Mouse (Mus musculus): ENCODE data around the gene Tgfbrap1.
"Not testable (repeated sequence)": the region's sequence is repeated elsewhere in the genome, so short reads cannot be mapped to it uniquely, and the experiment has no call there.

Tgfbrap1 gene

GRCm38 (mm10) chr1:43098031-43098984 lies at the start of gene Tgfbrap1, which contains the start of gene AI597479:
Tgfbrap1 (minus strand) TSS chr1:43098637.
AI597479 (plus strand) TSS chr1:43098710.
- peak; percentile 68 for DNase-seq (ENCODE audit: extremely low read depth, low read depth)

DNA sequence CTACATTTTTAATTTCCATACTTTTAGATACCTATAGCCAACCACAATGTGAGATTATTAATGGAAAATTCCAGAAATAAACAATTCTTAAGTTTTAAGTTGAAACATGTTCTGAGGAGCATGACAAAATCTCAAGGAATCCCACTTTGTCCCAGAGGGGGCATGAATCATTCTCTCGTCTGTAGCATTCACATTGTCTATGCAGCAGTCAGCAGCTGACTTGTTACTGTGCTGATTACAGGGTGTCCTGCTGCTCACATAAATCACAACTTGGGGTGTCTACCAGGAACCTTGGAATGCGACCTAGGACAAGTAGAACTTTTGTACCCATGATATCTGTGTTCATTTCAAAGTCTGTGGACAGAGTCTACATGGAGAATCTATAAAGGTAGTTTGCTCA lies 49.0 kb upstream of the Tgfbrap1 start:
- no peak for DNase-seq (ENCODE audit: extremely low read depth, low read depth)

- no peak for DNase-seq (ENCODE audit: extremely low read depth, low read depth)
Observed at GRCm38 (mm10) chr1:43145388-43145787, 47.0 kb upstream of the Tgfbrap1 start.

DNA sequence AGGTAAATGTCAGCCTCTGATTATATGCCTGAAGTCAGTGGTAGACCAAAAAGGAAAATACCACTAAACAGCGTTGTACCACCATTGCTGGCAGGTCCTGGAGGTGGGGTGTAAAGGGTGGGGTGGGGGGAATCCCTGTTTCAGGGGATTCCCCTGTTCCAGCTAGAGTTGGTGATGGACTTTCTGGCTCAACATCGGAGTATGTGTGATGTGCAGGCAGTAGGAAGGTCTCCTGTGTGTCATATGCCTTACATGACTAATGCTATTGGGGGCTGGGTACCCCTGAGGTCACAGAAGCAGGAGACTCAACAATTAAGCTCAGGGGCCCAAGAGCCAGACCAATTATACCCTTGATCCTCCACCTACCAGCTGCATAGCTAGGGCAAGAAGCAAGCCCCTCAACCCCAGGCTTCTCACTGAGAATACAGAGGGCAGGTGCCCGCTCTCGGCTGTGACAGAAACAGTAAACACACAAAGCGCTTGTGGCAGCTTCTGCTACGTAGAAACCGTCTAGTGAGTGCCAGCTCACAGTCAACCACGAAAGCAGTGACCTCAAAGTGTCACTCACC lies 46.0 kb upstream of the Tgfbrap1 start:
- DNase-seq (ENCODE audit: extremely low read depth, low read depth), result no peak

DNA sequence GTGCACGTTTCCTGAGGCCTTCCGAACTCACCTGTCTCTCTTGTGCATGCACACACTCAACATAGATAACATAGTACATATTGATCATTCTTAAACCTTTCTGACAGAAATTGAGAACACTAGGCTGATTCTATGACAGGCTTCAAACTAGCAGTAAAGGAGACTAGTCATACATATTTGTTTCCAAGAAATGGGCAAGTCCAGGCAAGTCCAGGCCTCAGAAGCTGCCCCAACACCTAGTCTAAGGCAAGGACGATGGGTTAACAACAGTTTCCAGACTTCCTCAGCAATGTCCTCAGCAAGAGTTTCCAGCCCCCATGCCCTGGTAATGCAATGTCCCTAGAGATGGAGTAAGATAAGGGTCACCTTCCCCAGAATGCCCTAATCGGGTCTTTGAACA lies 45.4 kb upstream of the Tgfbrap1 start:
- no peak for DNase-seq (ENCODE audit: extremely low read depth, low read depth)

GRCm38 (mm10) chr1:43143284-43143683 lies 44.8 kb upstream of the Tgfbrap1 start:
- DNase-seq (ENCODE audit: extremely low read depth, low read depth), result no peak

DNA sequence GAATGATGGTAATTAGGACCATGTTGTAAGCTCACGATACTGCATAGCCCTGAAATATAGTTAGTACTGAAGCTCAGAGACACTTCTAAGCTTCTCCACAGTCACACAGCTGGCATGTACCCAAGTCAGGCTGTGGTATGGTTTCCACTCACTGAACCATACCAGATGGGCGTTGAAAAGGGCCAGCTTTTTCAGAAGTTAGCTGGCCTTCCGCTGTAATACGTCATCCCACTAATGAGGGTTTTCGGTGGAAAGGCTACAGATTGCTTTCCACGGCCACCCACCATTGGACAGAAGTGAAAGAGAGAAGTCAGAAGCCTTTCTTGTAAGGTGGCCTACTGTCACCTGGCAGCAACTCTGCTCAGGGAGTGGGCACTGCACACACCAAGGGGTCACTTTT lies 44.4 kb upstream of the Tgfbrap1 start:
- no peak for DNase-seq (ENCODE audit: extremely low read depth, low read depth)

DNA sequence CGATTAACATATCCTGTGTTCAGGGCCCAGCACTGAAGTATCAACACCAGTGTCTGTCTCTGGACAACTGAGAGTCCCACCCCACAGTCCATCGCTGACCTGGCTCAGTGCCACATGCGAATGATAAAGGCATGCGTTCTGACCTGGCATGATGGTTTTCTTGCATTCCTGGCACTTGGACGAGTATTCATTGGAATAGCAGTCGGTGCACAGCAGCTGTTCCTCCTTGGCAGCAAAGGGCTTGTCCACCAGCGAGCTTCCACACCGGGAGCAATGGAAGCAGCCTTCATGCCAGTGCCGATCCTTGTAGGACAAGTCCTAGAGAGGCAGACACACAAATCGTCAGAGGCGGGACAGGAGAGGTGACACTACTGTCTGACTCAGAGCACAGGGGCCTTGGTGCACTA lies 43.1 kb upstream of the Tgfbrap1 start:
- DNase-seq (ENCODE audit: extremely low read depth, low read depth), result no peak

DNA sequence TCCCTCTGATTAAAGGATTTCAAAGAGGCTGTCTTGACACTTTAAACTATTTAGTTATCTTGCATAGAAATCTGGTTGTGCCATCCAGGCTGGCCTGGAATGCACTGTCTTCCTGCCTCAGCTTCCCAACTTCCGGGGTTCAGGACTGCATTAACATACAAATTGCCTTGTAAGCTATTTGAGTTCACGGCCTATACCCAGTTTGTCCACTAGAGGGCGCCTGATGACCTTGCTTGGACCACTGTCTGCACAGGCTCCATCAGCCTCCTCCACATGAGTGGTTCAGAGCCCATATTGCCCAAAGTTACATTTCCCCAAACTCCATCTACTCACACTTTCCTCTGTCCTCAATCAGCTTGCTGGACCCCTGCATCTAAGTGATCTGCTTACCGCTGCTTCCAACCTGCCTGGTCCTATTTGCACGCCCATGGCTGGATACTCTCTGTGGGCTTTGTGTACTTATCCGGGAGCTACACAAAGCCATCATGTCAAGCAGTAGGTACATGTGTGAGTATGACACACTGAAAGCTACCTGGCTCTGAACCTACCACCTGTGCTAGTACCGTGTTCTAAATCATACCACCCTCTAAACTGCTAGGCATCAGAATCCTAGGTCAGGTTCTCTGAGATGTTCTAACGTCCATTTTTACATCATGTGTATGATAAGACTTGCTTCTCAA lies 41.3 kb upstream of the Tgfbrap1 start:
- peak; percentile 71 for DNase-seq (ENCODE audit: extremely low read depth, low read depth)

GRCm38 (mm10) chr1:43138268-43138812 lies 39.9 kb upstream of the Tgfbrap1 start:
- no peak for DNase-seq (ENCODE audit: extremely low read depth, low read depth)

DNA sequence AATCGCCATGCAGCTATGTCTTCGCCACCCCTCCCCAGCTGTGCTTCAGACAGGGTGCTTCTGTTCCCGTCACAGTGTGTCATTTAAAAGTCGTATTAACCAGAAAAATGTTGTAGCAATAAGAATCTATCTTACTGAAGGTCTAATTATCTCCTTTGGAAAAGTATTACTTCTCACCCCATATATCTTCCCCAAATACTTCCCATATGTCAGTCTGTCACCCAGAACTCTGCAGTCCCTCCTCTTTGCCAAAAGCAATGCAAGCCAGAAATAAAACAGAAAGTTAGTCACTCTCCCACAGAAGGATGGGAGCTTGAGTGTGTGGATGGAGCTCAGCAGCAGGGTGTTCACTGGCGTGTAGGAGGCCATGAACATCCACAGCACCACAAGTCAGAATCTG lies 38.9 kb upstream of the Tgfbrap1 start:
- DNase-seq (ENCODE audit: extremely low read depth, low read depth), result no peak

- DNase-seq (ENCODE audit: extremely low read depth, low read depth), result not testable (repeated sequence)
Observed at GRCm38 (mm10) chr1:43136488-43137029, 38.1 kb upstream of the Tgfbrap1 start.

- no peak for DNase-seq (ENCODE audit: extremely low read depth, low read depth)
Observed at GRCm38 (mm10) chr1:43131591-43131990, 33.2 kb upstream of the Tgfbrap1 start.

DNA sequence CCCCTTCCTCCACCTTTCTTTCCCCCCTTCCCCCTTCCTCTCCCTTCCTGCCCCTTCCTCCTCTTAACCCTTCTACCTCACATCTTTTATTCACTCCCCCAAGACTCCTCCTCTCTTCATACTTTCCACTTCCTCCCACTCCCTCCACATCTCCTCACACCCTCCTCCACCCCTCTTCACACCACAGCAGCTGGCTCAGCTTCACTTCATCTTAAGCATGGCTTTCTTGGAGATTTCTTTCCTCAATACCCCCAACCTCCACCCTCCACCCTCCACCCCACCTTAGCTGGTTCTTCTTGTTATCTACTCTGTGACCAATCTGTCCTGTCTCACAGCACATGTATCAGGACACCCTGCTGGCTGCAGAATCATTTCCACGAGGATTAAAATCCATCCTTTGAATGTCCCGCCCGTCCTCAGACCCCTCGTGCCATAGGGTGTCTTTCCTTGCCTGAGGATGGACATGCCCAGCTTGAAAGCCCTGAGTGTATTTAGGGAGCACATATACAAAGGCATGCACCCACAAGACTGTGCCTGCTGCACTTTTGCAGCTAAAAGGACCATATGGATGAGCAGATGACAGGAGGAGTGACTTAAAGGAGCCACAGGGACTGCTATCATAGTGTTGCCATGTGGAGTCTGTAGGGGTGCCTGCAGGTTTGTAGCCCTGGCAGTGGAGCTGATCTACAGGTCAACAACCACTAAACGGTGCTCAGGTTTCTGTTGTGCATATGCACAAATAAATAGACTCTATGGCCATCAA lies 32.0 kb upstream of the Tgfbrap1 start:
- no peak for DNase-seq (ENCODE audit: extremely low read depth, low read depth)

GRCm38 (mm10) chr1:43127820-43128610 lies 29.6 kb upstream of the Tgfbrap1 start:
- DNase-seq (ENCODE audit: extremely low read depth, low read depth), result no peak

GRCm38 (mm10) chr1:43127196-43127595 lies 28.8 kb upstream of the Tgfbrap1 start:
- DNase-seq (ENCODE audit: extremely low read depth, low read depth), result no peak

DNA sequence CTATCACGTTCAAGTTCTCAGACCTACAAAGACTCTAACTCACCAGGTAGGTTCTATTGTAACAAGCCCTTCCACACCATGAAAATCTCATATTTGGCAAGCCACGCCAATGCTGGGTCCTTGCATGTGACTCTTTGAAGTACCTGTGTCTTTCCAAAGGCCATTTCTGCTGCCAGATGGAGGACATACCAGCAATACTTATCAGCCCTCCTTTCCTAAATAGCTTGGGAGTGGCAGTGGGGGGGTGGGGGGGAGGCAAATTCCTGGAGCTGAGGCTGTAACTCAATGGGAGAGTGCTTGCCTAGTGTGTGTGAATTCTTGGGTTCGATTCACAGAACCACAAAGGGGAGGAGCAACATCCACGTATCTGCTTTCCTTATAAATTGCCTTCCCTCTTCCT lies 26.3 kb upstream of the Tgfbrap1 start:
- DNase-seq (ENCODE audit: extremely low read depth, low read depth), result no peak

GRCm38 (mm10) chr1:43122616-43123015 lies 24.2 kb upstream of the Tgfbrap1 start:
- no peak for DNase-seq (ENCODE audit: extremely low read depth, low read depth)

- DNase-seq (ENCODE audit: extremely low read depth, low read depth), result no peak
Observed at GRCm38 (mm10) chr1:43120950-43121349, 22.5 kb upstream of the Tgfbrap1 start.

DNA sequence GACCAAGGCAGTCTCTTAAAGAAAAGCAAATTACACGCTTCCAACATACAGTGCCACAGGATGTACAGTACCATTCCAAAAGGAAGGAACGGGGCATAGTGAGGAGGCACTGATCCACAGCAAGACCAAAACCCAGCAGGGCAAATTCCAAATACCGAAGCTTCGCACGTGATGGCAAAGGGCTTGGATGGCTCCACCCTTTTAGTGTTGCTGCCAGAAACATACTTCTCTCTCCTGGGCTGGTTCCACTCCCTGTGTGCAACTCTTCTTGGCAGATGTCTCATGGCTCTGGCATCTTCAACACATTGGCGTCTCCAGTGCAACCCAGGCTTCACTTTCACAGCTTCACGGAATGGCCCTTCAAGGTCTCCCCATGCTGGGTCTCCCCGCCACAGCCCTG lies 19.0 kb upstream of the Tgfbrap1 start:
- DNase-seq (ENCODE audit: extremely low read depth, low read depth), result no peak
